Mouse (Mus musculus): ENCODE results near the gene Rps25.
"Not testable (repeated sequence)": the region's sequence is repeated elsewhere in the genome, so short reads cannot be mapped to it uniquely, and the experiment has no call there.

Rps25 gene

DNA sequence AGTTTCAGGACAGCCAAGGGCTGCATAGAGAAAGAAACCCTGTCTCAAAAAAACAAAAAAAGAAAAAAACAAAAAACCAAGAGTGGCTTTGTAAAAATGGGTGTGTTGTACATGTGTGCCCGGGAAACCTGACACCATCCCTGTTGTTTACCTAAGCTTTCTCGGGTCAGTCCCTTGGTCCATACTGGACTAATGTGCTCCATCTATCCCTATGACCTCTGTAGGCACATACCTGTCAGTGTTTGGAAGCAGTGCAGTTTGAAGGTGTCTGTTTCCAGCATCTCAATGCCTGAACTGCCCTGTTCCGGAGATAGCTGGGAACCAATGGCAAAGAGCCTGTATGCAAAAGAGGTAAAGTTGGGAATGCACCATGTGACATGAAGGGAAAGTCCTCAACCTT is 1.9 kb upstream of the Rps25 start:
- no peak for DNase-seq

- DNase-seq: no peak
Measured at GRCm38 (mm10) chr9:44407752-44408097, 786 bp downstream of the Rps25 start.

- DNase-seq: not testable (repeated sequence)
Measured at GRCm38 (mm10) chr9:44408693-44409092, 1.8 kb downstream of the Rps25 start.

- DNase-seq: no peak
Measured at GRCm38 (mm10) chr9:44410647-44411336, 3.9 kb downstream of the Rps25 start.

- no peak for DNase-seq
Measured at GRCm38 (mm10) chr9:44411601-44412130, 4.7 kb downstream of the Rps25 start.

DNA sequence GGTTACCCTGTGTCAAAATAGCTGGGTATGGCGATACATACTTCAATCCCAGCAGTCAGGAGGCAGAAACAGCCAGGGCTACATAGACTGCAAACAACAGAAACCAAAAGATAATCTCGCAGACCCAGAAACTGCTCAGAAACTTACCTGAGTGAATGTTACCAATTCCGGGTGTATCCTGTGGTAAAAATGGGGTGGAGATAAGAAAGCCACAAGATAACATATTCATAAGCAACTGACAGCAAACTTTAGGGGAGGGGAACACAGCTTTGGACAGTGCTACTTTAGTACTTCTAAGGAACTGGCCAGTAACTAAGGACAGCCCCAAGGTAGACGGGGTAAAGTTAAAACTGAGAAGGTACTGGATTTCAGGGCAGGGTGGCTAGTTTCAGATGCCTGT is 5.4 kb downstream of the Rps25 start:
- DNase-seq: no peak

GRCm38 (mm10) chr9:44412781-44413180 is 5.8 kb downstream of the Rps25 start:
- DNase-seq: no peak

DNA sequence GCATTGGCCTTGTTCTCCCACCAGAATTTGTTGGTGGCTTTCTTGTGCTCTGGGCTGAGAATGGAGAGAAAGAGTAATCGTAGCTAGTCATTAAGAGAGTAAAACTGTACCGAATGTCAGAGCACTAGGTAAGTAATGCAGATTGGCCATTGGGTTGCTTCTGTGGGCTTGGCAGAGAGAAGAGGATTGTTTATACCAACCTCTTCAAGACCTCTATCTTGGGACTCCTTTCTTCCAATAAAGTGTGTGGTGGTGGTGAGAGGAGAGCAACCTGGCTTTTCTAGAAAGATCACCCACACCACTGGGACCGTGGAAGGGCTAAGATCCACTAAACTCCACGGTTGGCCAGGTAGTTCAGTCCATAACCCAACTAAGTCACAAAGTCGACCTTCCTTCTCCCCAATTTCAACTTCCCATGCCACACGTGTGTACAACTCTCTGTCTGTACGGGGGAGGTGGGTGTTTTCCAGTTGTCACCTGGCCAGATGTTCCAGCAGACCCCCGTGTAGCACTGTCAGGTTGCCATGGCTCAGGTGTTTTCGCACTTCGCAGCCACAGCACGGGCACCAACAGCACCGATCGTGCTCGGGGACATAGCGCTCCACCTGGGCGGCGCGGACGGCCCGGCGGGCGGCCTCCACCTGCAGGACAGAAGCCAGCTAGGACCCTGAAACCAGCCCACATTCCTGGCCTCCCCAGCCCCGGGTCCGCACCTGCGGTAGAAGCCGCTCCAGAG is 10.4 kb downstream of the Rps25 start:
- no peak for DNase-seq

DNA sequence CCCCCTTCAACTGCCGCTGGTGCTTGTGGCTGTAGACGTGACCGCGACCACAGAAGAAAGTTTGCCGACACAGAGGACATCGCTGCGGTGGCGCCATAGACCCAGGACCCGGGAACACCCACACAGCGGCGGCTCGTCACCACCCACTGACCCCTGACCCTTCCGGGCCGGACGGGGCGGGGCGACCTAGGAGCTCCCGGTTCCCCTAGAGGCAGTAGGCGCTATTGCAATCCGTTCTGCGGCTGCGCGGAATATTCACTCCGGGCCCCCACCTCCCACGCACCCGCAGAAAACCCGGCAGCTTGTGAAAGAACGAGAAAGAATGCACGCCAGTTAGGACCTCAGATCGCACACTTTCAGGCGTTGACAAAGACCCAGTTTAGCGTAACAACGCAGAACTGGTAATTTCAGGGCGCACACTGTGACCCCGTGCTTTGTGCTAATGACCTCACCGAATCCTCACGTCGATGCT is 11.0 kb downstream of the Rps25 start:
- peak; percentile 96 for DNase-seq

DNA sequence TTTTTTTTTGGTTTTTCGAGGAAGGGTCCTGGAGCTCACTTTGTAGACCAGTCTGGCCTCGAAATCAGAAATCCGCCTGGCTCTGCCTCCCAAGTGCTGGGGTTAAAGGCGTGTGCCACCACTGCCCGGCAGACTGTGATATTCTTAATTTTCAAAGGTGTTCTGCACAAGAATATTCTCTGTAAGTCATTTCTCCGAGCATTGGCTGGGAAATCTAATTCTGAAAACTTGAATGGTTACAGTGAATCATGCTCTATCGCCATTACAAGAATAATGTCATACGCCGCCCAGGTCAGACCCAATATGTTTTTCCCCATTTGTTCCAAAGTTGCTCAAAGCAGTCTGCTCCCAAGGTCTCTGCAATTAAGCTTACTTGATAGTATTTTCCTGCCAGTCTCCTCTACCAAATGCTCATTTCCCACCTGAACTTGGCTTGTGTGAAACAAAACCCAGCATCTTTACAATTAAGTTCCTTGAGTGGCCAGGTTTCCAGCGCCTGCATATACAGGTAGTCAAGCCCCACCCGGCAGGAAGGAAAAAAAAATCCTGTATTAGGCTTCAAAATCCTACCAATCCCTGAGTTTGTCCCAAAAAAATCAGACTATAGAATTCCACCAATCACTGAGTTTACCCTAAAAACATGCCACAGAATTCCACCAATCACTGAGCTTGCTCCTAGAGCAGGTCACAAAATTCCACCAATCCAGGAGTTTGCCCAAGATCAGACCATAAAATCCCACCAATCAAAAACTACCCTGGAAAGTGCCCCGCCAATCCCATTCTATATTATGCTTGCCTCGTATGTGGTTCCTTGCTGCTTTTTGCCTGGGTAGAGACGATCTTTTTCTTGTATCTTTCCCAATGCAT is 11.8 kb downstream of the Rps25 start, which contains the start of gene Ccdc84:
Gene Ccdc84 (minus strand): TSS at position 51 of the 867 bp plus-strand sequence.
- DNase-seq: no peak

DNA sequence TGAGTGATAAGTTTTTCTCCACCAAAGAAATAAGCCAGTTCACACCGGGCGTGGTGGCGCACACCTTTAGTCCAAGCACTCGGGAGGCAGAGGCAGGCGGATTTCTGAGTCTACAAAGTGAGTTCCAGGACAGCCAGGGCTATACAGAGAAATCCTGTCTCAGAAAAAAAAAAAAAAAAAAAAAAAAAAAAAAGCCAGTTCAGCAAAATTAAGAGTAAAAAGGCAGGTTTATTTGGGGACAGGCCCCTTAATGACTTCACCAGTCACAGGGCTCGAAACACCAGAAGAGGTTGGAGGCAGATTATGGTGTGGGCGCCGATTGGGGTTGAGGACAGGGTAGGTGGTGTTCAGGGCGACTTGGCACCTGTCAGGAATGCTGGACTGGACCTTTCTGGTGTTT is 12.8 kb downstream of the Rps25 start:
- not testable (repeated sequence) for DNase-seq

- DNase-seq: no peak
Measured at GRCm38 (mm10) chr9:44420280-44420898, 13.4 kb downstream of the Rps25 start.

DNA sequence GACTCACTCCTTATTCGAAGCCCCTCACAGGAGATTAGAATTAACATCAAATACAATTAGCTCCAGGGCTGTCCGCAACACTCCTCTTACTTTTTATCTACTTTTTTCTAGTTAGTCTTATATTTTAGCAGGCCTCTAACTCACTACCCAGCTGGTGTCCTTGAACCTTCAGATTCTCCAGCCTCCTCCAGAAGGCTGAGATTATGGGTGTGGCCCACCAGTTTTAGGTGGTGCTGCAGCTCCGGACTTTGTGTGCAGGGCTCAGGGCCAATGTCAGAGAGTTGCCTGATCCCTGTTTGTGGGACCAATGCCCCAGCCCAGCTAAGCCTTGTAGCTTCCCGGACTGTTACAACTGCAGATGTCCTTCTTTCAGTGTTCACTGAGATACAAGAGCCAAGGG is 16.6 kb downstream of the Rps25 start:
- no peak for DNase-seq

DNA sequence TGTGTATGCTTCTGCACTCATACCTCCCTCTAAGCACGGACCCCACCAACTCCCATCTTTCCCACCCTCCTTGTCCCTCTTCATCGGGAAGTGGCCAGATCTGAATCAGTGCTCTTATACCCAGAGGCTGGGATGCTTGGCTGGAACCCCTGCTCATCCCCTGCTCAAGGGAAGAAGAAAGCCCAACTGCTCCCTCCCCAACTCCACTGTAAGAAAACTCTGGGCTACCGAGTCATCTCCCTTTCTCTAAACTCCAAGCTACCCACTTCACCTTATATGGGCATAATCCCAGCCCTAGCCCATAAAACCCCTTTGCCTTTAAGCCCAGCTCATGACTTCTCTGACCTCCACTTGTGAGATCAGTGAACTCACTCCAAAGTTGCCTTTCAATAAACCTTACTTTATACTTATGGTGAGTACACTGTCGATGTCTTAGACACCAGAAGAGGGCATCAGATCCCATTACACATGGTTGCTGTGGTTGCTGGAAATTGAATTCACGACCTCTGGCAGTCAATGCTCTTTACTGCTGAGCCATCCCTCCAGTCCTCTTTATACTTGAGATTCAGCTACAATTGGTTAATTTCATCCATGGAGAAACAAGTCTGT is 25.7 kb downstream of the Rps25 start:
- DNase-seq: no peak

DNA sequence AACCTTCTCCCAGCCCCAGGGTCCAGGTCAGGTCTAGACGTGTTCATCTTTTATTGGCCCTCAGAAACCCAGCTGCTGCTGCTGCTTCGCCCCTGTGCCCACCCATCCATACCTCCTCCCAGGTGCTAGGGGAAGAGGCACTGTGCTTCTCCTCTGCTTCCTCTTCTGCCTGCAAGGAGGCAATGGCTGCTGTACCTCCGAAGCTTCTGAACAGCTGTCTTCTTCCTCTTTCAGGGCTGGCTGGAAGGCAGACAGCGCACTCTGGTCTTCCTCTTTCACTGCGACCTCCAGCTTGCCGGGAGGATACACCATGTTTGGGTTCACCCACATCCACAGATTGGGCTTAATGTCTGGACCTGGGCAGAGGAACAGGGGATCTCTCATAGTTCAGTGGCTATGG is 28.8 kb downstream of the Rps25 start:
- no peak for DNase-seq

DNA sequence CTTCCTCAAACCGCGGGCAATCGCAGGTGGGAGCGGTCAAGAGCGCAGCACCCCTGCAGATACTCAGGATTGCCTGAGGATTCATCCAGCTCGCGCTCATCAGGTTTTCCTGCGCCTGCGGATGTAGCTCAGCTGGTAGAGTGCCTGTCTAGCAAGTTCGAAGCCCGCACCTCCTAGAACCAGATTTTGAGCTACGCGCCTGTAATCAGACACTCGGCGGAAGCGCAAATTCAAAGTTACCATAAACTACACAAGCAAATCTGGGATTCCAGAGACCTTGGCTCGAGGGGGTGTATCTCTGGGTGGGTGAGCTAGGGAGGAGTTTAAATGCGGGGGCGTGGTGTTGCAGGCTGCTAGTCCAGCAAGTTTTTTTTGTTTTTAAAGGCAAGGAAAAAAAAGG is 34.0 kb downstream of the Rps25 start, which contains the start of gene Foxr1:
Gene Foxr1 (minus strand): TSS at position 176 of the 400 bp plus-strand sequence.
- DNase-seq: no peak

DNA sequence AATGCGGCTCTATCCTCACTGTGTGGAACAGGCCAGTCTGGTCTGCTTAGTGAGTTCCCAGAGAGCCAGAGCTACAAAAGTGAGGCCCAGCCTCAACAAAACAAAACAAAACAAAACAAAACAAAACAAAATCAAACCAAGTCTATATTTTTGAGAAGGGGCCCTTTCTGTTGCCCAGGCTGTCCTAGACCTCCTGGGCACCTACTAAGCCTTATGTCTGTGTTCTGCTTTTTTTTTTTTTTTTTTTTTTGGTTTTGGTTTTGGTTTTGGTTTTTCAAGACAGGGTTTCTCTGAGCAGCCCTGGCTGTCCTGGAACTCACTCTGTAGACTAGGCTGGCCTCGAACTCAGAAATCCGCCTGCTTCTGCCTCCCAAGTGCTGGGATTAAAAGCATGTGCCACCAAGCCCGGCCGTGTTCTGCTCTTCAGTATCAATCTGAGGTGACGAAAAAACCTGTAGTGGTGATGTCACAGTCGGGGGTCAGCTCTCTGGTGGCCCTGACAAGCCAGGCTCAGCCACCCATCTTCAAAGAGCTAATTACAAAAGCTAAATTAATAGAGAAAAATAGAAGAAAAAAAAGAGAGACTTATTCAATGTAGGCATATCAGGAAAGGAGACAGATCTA is 37.6 kb downstream of the Rps25 start:
- not testable (repeated sequence) for DNase-seq

DNA sequence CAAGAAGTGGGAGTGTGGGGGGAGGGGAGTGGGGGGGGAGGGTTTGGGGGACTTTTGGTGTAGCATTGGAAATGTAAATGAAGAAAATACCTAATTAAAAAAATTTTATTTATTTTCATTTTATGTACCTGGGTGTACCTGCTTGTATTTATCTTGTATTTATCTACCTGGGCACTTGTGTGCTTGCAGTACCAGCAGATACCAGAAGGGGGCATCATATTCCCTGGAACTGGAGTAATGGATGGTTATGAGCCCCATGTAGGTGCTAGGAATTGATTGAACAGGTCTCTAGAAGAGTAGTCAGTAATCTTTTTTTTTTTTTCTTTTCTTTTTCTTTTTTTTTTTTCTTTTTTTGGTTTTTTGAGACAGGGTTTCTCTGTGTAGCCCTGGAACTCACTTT is 43.4 kb downstream of the Rps25 start:
- no peak for DNase-seq

DNA sequence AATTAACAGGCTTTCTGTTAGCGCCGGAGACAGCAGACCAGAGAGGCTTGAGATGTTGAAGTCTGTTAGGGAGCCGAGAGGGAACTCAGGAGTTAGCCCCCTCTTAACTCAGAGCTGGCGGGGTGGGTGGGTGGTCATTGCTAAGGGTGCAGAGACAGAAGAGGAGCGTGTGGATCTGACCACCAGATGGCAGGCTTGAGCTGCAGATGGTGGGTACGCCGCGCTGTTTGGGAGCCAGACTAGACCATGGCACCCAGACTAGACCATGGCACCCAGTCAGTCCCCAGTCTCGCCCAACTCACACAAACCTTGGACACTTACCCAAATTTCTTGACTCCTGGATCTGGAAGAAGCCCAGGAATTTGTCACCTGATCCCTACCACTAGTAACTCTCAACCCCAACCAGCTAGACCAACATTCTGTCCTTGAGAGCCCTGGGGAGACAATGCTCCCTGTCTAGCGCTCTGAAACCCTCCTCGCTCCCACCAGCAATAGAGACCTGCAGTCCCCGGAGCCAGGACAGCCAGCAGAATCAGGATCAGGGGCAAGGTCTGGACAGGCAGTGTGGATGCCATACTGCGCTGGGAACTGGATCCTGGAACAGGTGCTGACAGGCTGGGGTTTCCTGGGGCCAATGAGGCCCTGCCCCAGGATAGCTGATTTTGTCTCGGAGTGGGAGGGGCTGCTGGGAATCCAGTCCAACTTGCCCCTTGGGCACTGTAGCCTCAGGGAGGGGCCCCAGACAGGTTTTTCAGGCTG is 47.4 kb downstream of the Rps25 start:
- DNase-seq: peak; percentile 90

DNA sequence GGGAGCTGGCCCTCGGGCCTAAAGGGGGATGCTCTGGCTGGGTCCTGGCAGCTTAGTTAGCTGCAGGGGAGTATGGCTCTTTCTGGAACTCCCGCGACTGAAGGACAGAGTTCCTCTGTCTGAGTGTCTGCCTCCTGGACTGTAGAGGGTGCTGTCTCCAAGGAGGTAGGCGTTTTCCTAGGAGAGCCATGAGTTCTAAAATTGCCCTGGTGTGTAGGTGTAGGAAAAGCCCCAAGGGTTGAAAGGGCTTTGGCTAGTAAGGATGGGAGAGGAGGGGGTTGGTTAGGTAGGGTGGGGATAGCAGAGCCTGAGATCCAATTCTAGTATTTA is 47.9 kb downstream of the Rps25 start, which contains the start of gene Upk2:
Gene Upk2 (minus strand): TSS at position 86 of the 330 bp plus-strand sequence.
- no peak for DNase-seq

Data from lung, postnatal 10 days (tissue).